ENCODE assay signal across 20 mouse cellular contexts in genomic region chr8:82079267-82079666, GRCm38 (mm10).
DNase-seq lines count a peak whose midpoint lies in the region; ATAC-seq and TF ChIP-seq lines count a peak whose summit lies in the region.
"Had no signal": no experiment of that assay in that cellular context is flagged by ENCODE, and none has a peak within 500 bp of the region (broad histone marks: within the 10 kb centered on the region; RNA-seq: fewer than 3 reads in every experiment).

No protein-coding gene starts in this region.

- no peaks in the 10 kb centered on the region for H3K27me3 ChIP-seq in forebrain, embryonic 14.5 days (replicated peaks; ENCODE audit: control insufficient read depth, insufficient read depth, low read length)
- H3K27me3 ChIP-seq in forebrain, embryonic 11.5 days (ENCODE audit: control insufficient read depth, insufficient read depth, low read length) = no peaks in the 10 kb centered on the region
- H3K27me3 ChIP-seq in forebrain, embryonic 16.5 days (replicated peaks; ENCODE audit: control insufficient read depth, insufficient read depth, low read length) = no peaks in the 10 kb centered on the region
- no peaks in the 10 kb centered on the region for H3K27me3 ChIP-seq in kidney, embryonic 15.5 days
- H3K27me3 ChIP-seq: embryonic facial prominence, embryonic 13.5 days; hindbrain, embryonic 12.5 days; hindbrain, embryonic 15.5 days had no signal

- peak; percentile 9 for DNase-seq in forebrain, embryonic 14.5 days (ENCODE audit: low spot score)
- DNase-seq in forebrain, embryonic 11.5 days (ENCODE audit: low spot score) = no peak
- DNase-seq in brain, embryonic 14.5 days (ENCODE audit: low read depth) = peak; percentile 38
- DNase-seq in cerebellum, adult 11 months = no peak
- DNase-seq: adrenal gland, adult 2 months; adrenal gland, postnatal 14 days; cerebellum, adult 2 months; cerebellum, adult 9-11 months; cerebellum, postnatal 25 days; gastrocnemius, postnatal 10 days; heart, adult 11 months; kidney, adult 2 months had no signal

- no peak for TF ChIP-seq CTCF in brain, embryonic 14.5 days (IDR thresholded peaks at IDR 0.05; ENCODE audit: borderline replicate concordance, extremely low read depth, insufficient read depth, insufficient read length)

- no peak for TF ChIP-seq POLR2A in brain, embryonic 14.5 days (IDR thresholded peaks at IDR 0.05; ENCODE audit: borderline replicate concordance, extremely low read depth, insufficient read depth, insufficient read length, poor library complexity, severe bottlenecking)

- ATAC-seq in forebrain, embryonic 14.5 days = peak; percentile 58
- no peak for ATAC-seq in forebrain, embryonic 11.5 days (replicated peaks; ENCODE audit: low FRiP score)
- peak; percentile 89 for ATAC-seq in forebrain, embryonic 16.5 days
- no peak for ATAC-seq in kidney, embryonic 15.5 days (replicated peaks; ENCODE audit: low FRiP score)
- ATAC-seq: CD4-positive, CD25-positive, alpha-beta regulatory T cell, adult 4 months; intestine, postnatal 0 days had no signal

- no peak overlapping the region for H3K4me3 ChIP-seq in forebrain, embryonic 14.5 days (ENCODE audit: low read depth, low read length)
- H3K4me3 ChIP-seq in forebrain, embryonic 11.5 days (ENCODE audit: low read depth, low read length) = no peak overlapping the region
- H3K4me3 ChIP-seq in forebrain, embryonic 16.5 days (replicated peaks; ENCODE audit: low read length) = no peak overlapping the region
- no peak overlapping the region for H3K4me3 ChIP-seq in kidney, embryonic 15.5 days (replicated peaks)
- H3K4me3 ChIP-seq: embryonic facial prominence, embryonic 13.5 days; hindbrain, embryonic 12.5 days; hindbrain, embryonic 15.5 days had no signal

- no peaks in the 10 kb centered on the region for H3K36me3 ChIP-seq in forebrain, embryonic 14.5 days (ENCODE audit: control insufficient read depth, insufficient read depth, low read length)
- no peaks in the 10 kb centered on the region for H3K36me3 ChIP-seq in forebrain, embryonic 11.5 days (ENCODE audit: control insufficient read depth, insufficient read depth, low read length)
- H3K36me3 ChIP-seq in forebrain, embryonic 16.5 days (ENCODE audit: control insufficient read depth, insufficient read depth) = no peaks in the 10 kb centered on the region
- H3K36me3 ChIP-seq in kidney, embryonic 15.5 days = no peaks in the 10 kb centered on the region
- H3K36me3 ChIP-seq: embryonic facial prominence, embryonic 13.5 days; hindbrain, embryonic 12.5 days; hindbrain, embryonic 15.5 days had no signal

- H3K9ac ChIP-seq in forebrain, embryonic 14.5 days (ENCODE audit: low read length) = no peak overlapping the region
- no peak overlapping the region for H3K9ac ChIP-seq in forebrain, embryonic 11.5 days (ENCODE audit: low read length)
- no peak overlapping the region for H3K9ac ChIP-seq in forebrain, embryonic 16.5 days (replicated peaks; ENCODE audit: low read depth, low read length)
- no peak overlapping the region for H3K9ac ChIP-seq in kidney, embryonic 15.5 days
- H3K9ac ChIP-seq: embryonic facial prominence, embryonic 13.5 days; hindbrain, embryonic 12.5 days; hindbrain, embryonic 15.5 days had no signal

- no peak overlapping the region for H3K27ac ChIP-seq in forebrain, embryonic 14.5 days (ENCODE audit: low read depth, low read length)
- H3K27ac ChIP-seq in forebrain, embryonic 11.5 days (ENCODE audit: low read depth, low read length) = no peak overlapping the region
- no peak overlapping the region for H3K27ac ChIP-seq in forebrain, embryonic 16.5 days (ENCODE audit: low read length)
- no peak overlapping the region for H3K27ac ChIP-seq in kidney, embryonic 15.5 days
- H3K27ac ChIP-seq: embryonic facial prominence, embryonic 13.5 days; hindbrain, embryonic 12.5 days; hindbrain, embryonic 15.5 days had no signal

- H3K4me2 ChIP-seq in forebrain, embryonic 14.5 days (ENCODE audit: low read length) = no peak overlapping the region
- H3K4me2 ChIP-seq in forebrain, embryonic 11.5 days (ENCODE audit: low read depth, low read length, severe bottlenecking) = no peak overlapping the region
- no peak overlapping the region for H3K4me2 ChIP-seq in forebrain, embryonic 16.5 days (ENCODE audit: low read length)
- H3K4me2 ChIP-seq in kidney, embryonic 15.5 days = no peak overlapping the region
- H3K4me2 ChIP-seq: embryonic facial prominence, embryonic 13.5 days; heart, embryonic 11.5 days; hindbrain, embryonic 12.5 days; hindbrain, embryonic 15.5 days had no signal

- no peaks in the 10 kb centered on the region for H3K4me1 ChIP-seq in forebrain, embryonic 14.5 days (ENCODE audit: control insufficient read depth, insufficient read depth, low read length)
- no peaks in the 10 kb centered on the region for H3K4me1 ChIP-seq in forebrain, embryonic 11.5 days (replicated peaks; ENCODE audit: control insufficient read depth, insufficient read depth, low read length)
- H3K4me1 ChIP-seq in forebrain, embryonic 16.5 days (replicated peaks; ENCODE audit: control insufficient read depth, insufficient read depth, low read length) = no peaks in the 10 kb centered on the region
- H3K4me1 ChIP-seq in kidney, embryonic 15.5 days = no peaks in the 10 kb centered on the region
- H3K4me1 ChIP-seq: embryonic facial prominence, embryonic 13.5 days; hindbrain, embryonic 12.5 days; hindbrain, embryonic 15.5 days had no signal

- H3K9me3 ChIP-seq in forebrain, embryonic 14.5 days (replicated peaks; ENCODE audit: control insufficient read depth, low read length) = no peaks in the 10 kb centered on the region
- no peaks in the 10 kb centered on the region for H3K9me3 ChIP-seq in forebrain, embryonic 11.5 days (ENCODE audit: control insufficient read depth, low read length)
- H3K9me3 ChIP-seq in forebrain, embryonic 16.5 days (ENCODE audit: control insufficient read depth, low read length) = no peaks in the 10 kb centered on the region
- H3K9me3 ChIP-seq in kidney, embryonic 15.5 days (replicated peaks) = no peaks in the 10 kb centered on the region
- H3K9me3 ChIP-seq: hindbrain, embryonic 12.5 days; hindbrain, embryonic 15.5 days had no signal

Comparison
In these comparisons a context has a peak if more than half of its experiments do, and no peak if none do; other contexts are left out.
1. ATAC-seq: peak in forebrain, embryonic 14.5 days (single experiment) and forebrain, embryonic 16.5 days (single experiment); none in forebrain, embryonic 11.5 days (single experiment) and kidney, embryonic 15.5 days (single experiment).
2. DNase-seq: peak in forebrain, embryonic 14.5 days (single experiment) and brain, embryonic 14.5 days (single experiment); none in forebrain, embryonic 11.5 days (single experiment) and cerebellum, adult 11 months (single experiment).